Mouse (Mus musculus) erythroblast, embryonic 14.5 days (primary cell): ENCODE results near the gene Ccdc38.

Experiments used
- GATA1 ChIP-seq: IDR thresholded peaks from 2 replicates; pipeline ENCODE4 v1.6.1; 2012; ENCODE audit warnings: low read length, inconsistent platforms, mixed read lengths
- TAL1 ChIP-seq: IDR thresholded peaks from 3 replicates; pipeline ENCODE4 v1.6.1; 2012; ENCODE audit warnings: low read length, inconsistent platforms, mixed read lengths

- TF ChIP-seq TAL1 (no peak), GATA1 (no peak)
These were observed 529 bp upstream of the Ccdc38 start, which contains the start of gene Amdhd1 for GRCm38 (mm10) chr10:93539775-93540430.
